Mouse (Mus musculus) megakaryocyte-erythroid progenitor cell, adult 5-6 weeks (primary cell): ENCODE measurements around the gene Wdr5b. TPM values are rescaled to one million over a fixed set of nuclear protein-coding genes. Genes with fewer than 3 reads are reported as not detected.
"Not testable (repeated sequence)": the region's sequence is repeated elsewhere in the genome, so short reads cannot be mapped to it uniquely, and the experiment has no call there.

ENCODE experiments used
- ATAC-seq: replicated peaks from 2 replicates; pipeline ENCODE4 v1.8.0; 2016; ENCODE audit warnings: mild to moderate bottlenecking, inconsistent platforms; ENCODE audit not compliant: severe bottlenecking, poor library complexity, low FRiP score, low TSS enrichment
- total RNA-seq, 2 experiments: library from RNA; stranded (forward) in 1 of 2; stranded (reverse) in 1 of 2; fragments of 200-1000, 215-1000 nt in 1 of 2; fragments of >200 nt in 1 of 2; fragmentation: Nextera tagmentation in 1 of 2; gene quantifications; 2 replicates each; pipeline ENCODE4 v1.2.3; 2014 to 2017

Wdr5b gene
- total RNA-seq (2014; fragmentation: Nextera tagmentation) (6.6 and 8.3 TPM in 2 replicates), total RNA-seq (2017) (9.2 and 9.3 TPM in 2 replicates)

GRCm38 (mm10) chr16:36040640-36041624 lies at the start of gene Wdr5b:
Gene Wdr5b (plus strand): TSS chr16:36041190.
- peak; percentile 97 for ATAC-seq

- no peak for ATAC-seq
These were observed 48.6 kb upstream of the Wdr5b start for GRCm38 (mm10) chr16:35992391-35992790.

GRCm38 (mm10) chr16:35993316-35993715 lies 47.7 kb upstream of the Wdr5b start:
- no peak for ATAC-seq

- ATAC-seq = not testable (repeated sequence)
These were observed 42.1 kb upstream of the Wdr5b start for GRCm38 (mm10) chr16:35998852-35999251.

- ATAC-seq = no peak
These were observed 32.6 kb upstream of the Wdr5b start for GRCm38 (mm10) chr16:36008396-36008795.

GRCm38 (mm10) chr16:36016335-36016734 lies 24.7 kb upstream of the Wdr5b start:
- no peak for ATAC-seq

GRCm38 (mm10) chr16:36028120-36028519 lies 12.9 kb upstream of the Wdr5b start:
- not testable (repeated sequence) for ATAC-seq

- ATAC-seq = no peak
These were observed 633 bp downstream of the Wdr5b start for GRCm38 (mm10) chr16:36041625-36042020.

GRCm38 (mm10) chr16:36043073-36043472 lies 2.1 kb downstream of the Wdr5b start:
- ATAC-seq = no peak

GRCm38 (mm10) chr16:36043964-36044363 lies 3.0 kb downstream of the Wdr5b start:
- ATAC-seq = no peak

GRCm38 (mm10) chr16:36047538-36047937 lies 6.5 kb downstream of the Wdr5b start:
- ATAC-seq = no peak

GRCm38 (mm10) chr16:36051491-36051890 lies 10.5 kb downstream of the Wdr5b start:
- no peak for ATAC-seq

GRCm38 (mm10) chr16:36053524-36054275 lies 12.7 kb downstream of the Wdr5b start:
- no peak for ATAC-seq

- no peak for ATAC-seq
These were observed 13.9 kb downstream of the Wdr5b start for GRCm38 (mm10) chr16:36054920-36055319.

- no peak for ATAC-seq
These were observed 15.4 kb downstream of the Wdr5b start for GRCm38 (mm10) chr16:36056416-36056815.

- ATAC-seq = no peak
These were observed 17.0 kb downstream of the Wdr5b start for GRCm38 (mm10) chr16:36057933-36058475.

- peak; percentile 77 for ATAC-seq
These were observed 21.5 kb downstream of the Wdr5b start for GRCm38 (mm10) chr16:36062534-36062933.

GRCm38 (mm10) chr16:36063315-36063714 lies 22.3 kb downstream of the Wdr5b start:
- ATAC-seq = no peak

GRCm38 (mm10) chr16:36064904-36065303 lies 23.9 kb downstream of the Wdr5b start:
- no peak for ATAC-seq

- no peak for ATAC-seq
These were observed 26.7 kb downstream of the Wdr5b start for GRCm38 (mm10) chr16:36067694-36068093.
